Mouse (Mus musculus) embryonic facial prominence, embryonic 10.5 days (tissue): ENCODE measurements at regions not wholly inside any gene's neighbourhood (a gene's known extent, or its start where the extent isn't known, plus 50 kb on each side); places are given as distances from the start of the nearest gene placed in this dataset.

Experiments used
- DNase-seq: peaks from one replicate; pipeline ENCODE4 v3.0.0-alpha.2; 2017; ENCODE audit warnings: low spot score
- H3K27ac ChIP-seq: fragments of 300-500 bp; sonication (generic); replicated peaks from 2 replicates; pipeline ENCODE4 v1.5.1; 2016; ENCODE audit warnings: mild to moderate bottlenecking
- H3K27me3 ChIP-seq: fragments of 300-500 bp; sonication (generic); replicated peaks from 2 replicates; pipeline ENCODE4 v1.6.1; 2016; ENCODE audit warnings: low read depth, mild to moderate bottlenecking; ENCODE audit not compliant: poor library complexity, severe bottlenecking
- H3K36me3 ChIP-seq: fragments of 300-500 bp; sonication (generic); replicated peaks from 2 replicates; pipeline ENCODE4 v1.6.1; 2016; ENCODE audit warnings: mild to moderate bottlenecking, moderate library complexity
- H3K4me1 ChIP-seq: fragments of 300-500 bp; sonication (generic); 2 replicates; pipeline ENCODE4 v1.6.1; 2016
- H3K4me3 ChIP-seq: fragments of 300-500 bp; sonication (generic); 2 replicates; pipeline ENCODE4 v1.5.1; 2016; ENCODE audit warnings: mild to moderate bottlenecking, moderate library complexity
- H3K9me3 ChIP-seq: fragments of 300-500 bp; sonication (generic); 2 replicates; pipeline ENCODE4 v1.6.1; 2016; ENCODE audit warnings: mild to moderate bottlenecking
- WGBS: fragments of 180-500 bp; shearing (Covaris S2); methylation state at CpG from one replicate; pipeline ENCODE4 v1.1.7; 2016; 5-methylcytosine and 5-hydroxymethylcytosine counted together

GRCm38 (mm10) chr4:56617661-56618360 lies 122.1 kb upstream of the Gm26657 start:
- Histone ChIP-seq H3K4me1 (no peaks in the 10 kb centered on the region), H3K27me3 (no peaks in the 10 kb centered on the region), H3K36me3 (no peaks in the 10 kb centered on the region), H3K4me3 (no peak overlapping the region), H3K9me3 (no peaks in the 10 kb centered on the region), H3K27ac (no peak overlapping the region)
- DNase-seq: no peak
- 90% methylated on average over 10 of the region's 10 CpGs for WGBS

- no peak for DNase-seq
- H3K9me3 ChIP-seq: no peaks in the 10 kb centered on the region
- H3K4me1 ChIP-seq: no peaks in the 10 kb centered on the region
- whole genome bisulfite sequencing: 74% methylated on average over 4 of the region's 4 CpGs
- no peaks in the 10 kb centered on the region for H3K27me3 ChIP-seq
- H3K27ac ChIP-seq: no peak overlapping the region
- no peak overlapping the region for H3K4me3 ChIP-seq
- no peaks in the 10 kb centered on the region for H3K36me3 ChIP-seq
Measured at GRCm38 (mm10) chr4:56612325-56612724, 127.5 kb upstream of the Gm26657 start.

- Histone ChIP-seq H3K36me3 (no peaks in the 10 kb centered on the region), H3K27ac (no peak overlapping the region), H3K4me3 (no peak overlapping the region), H3K4me1 (no peaks in the 10 kb centered on the region), H3K9me3 (no peaks in the 10 kb centered on the region), H3K27me3 (no peaks in the 10 kb centered on the region)
- WGBS: 45% methylated on average over 4 of the region's 4 CpGs
- DNase-seq: no peak
Measured at GRCm38 (mm10) chr4:56611751-56612150, 128.1 kb upstream of the Gm26657 start.

- Histone ChIP-seq H3K4me3 (no peak overlapping the region), H3K9me3 (no peaks in the 10 kb centered on the region), H3K4me1 (no peaks in the 10 kb centered on the region), H3K27me3 (no peaks in the 10 kb centered on the region), H3K36me3 (no peaks in the 10 kb centered on the region), H3K27ac (no peak overlapping the region)
- no peak for DNase-seq
- 85% methylated on average over 6 of the region's 6 CpGs for WGBS
Measured at GRCm38 (mm10) chr4:56610273-56610672, 129.6 kb upstream of the Gm26657 start.

- H3K4me3 ChIP-seq: no peak overlapping the region
- 90% methylated on average over 4 of the region's 4 CpGs for WGBS
- H3K27ac ChIP-seq: no peak overlapping the region
- DNase-seq: no peak
- H3K9me3 ChIP-seq: no peaks in the 10 kb centered on the region
- no peaks in the 10 kb centered on the region for H3K36me3 ChIP-seq
- H3K4me1 ChIP-seq: no peaks in the 10 kb centered on the region
- no peaks in the 10 kb centered on the region for H3K27me3 ChIP-seq
Measured at GRCm38 (mm10) chr4:56608701-56609100, 131.2 kb upstream of the Gm26657 start.

GRCm38 (mm10) chr4:56598398-56598797 lies 141.5 kb upstream of the Gm26657 start:
- H3K27ac ChIP-seq: no peak overlapping the region
- no peak for DNase-seq
- H3K36me3 ChIP-seq: no peaks in the 10 kb centered on the region
- H3K4me3 ChIP-seq: no peak overlapping the region
- no peaks in the 10 kb centered on the region for H3K4me1 ChIP-seq
- no peaks in the 10 kb centered on the region for H3K27me3 ChIP-seq
- WGBS: 91% methylated on average over 2 of the region's 2 CpGs
- H3K9me3 ChIP-seq: no peaks in the 10 kb centered on the region

GRCm38 (mm10) chr4:56597931-56598330 lies 141.9 kb upstream of the Gm26657 start:
- H3K27me3 ChIP-seq: no peaks in the 10 kb centered on the region
- H3K4me1 ChIP-seq: no peaks in the 10 kb centered on the region
- no peak for DNase-seq
- H3K9me3 ChIP-seq: no peaks in the 10 kb centered on the region
- H3K27ac ChIP-seq: no peak overlapping the region
- no peak overlapping the region for H3K4me3 ChIP-seq
- no peaks in the 10 kb centered on the region for H3K36me3 ChIP-seq

GRCm38 (mm10) chr4:56582405-56582804 lies 157.5 kb upstream of the Gm26657 start:
- Histone ChIP-seq H3K4me3 (no peak overlapping the region), H3K27me3 (no peaks in the 10 kb centered on the region), H3K27ac (no peak overlapping the region), H3K9me3 (no peaks in the 10 kb centered on the region), H3K36me3 (no peaks in the 10 kb centered on the region), H3K4me1 (no peaks in the 10 kb centered on the region)
- DNase-seq: no peak
- WGBS: 80% methylated on average over 3 of the region's 3 CpGs

- Histone ChIP-seq H3K27me3 (no peaks in the 10 kb centered on the region), H3K36me3 (no peaks in the 10 kb centered on the region), H3K27ac (no peak overlapping the region), H3K4me3 (no peak overlapping the region), H3K9me3 (no peaks in the 10 kb centered on the region), H3K4me1 (no peaks in the 10 kb centered on the region)
- WGBS: 91% methylated on average over 15 of the region's 15 CpGs
- DNase-seq: no peak
Measured at GRCm38 (mm10) chr4:56576837-56577548, 162.9 kb upstream of the Gm26657 start.

- Histone ChIP-seq H3K4me1 (no peaks in the 10 kb centered on the region), H3K27ac (no peak overlapping the region), H3K27me3 (no peaks in the 10 kb centered on the region), H3K4me3 (no peak overlapping the region), H3K9me3 (no peaks in the 10 kb centered on the region), H3K36me3 (no peaks in the 10 kb centered on the region)
- no peak for DNase-seq
Measured at GRCm38 (mm10) chr4:56552126-56552525, 187.7 kb upstream of the Gm26657 start.

- H3K27ac ChIP-seq: no peak overlapping the region
- DNase-seq: no peak
- H3K27me3 ChIP-seq: no peaks in the 10 kb centered on the region
- H3K4me3 ChIP-seq: no peak overlapping the region
- H3K4me1 ChIP-seq: no peaks in the 10 kb centered on the region
- no peaks in the 10 kb centered on the region for H3K9me3 ChIP-seq
- 87% methylated on average over 9 of the region's 9 CpGs for WGBS
- H3K36me3 ChIP-seq: no peaks in the 10 kb centered on the region
Measured at GRCm38 (mm10) chr4:56533344-56533985, 206.4 kb upstream of the Gm26657 start.

GRCm38 (mm10) chr4:56532921-56533320 lies 206.9 kb upstream of the Gm26657 start:
- Histone ChIP-seq H3K27me3 (no peaks in the 10 kb centered on the region), H3K9me3 (no peaks in the 10 kb centered on the region), H3K36me3 (no peaks in the 10 kb centered on the region), H3K4me1 (no peaks in the 10 kb centered on the region), H3K27ac (no peak overlapping the region), H3K4me3 (no peak overlapping the region)
- 81% methylated on average over 9 of the region's 9 CpGs for WGBS
- no peak for DNase-seq

GRCm38 (mm10) chr4:56528571-56528970 lies 211.3 kb upstream of the Gm26657 start:
- H3K27ac ChIP-seq: no peak overlapping the region
- H3K36me3 ChIP-seq: no peaks in the 10 kb centered on the region
- H3K4me3 ChIP-seq: no peak overlapping the region
- no peaks in the 10 kb centered on the region for H3K27me3 ChIP-seq
- H3K9me3 ChIP-seq: no peaks in the 10 kb centered on the region
- DNase-seq: no peak
- H3K4me1 ChIP-seq: no peaks in the 10 kb centered on the region
- WGBS: 84% methylated on average over 2 of the region's 2 CpGs
